Mouse (Mus musculus) cerebellum, postnatal 4 days (tissue): ENCODE measurements around the gene Hnrnpa3.
"Not testable (repeated sequence)": the region's sequence is repeated elsewhere in the genome, so short reads cannot be mapped to it uniquely, and the experiment has no call there.

Experiments
- DNase-seq, 2 experiments: peaks; one replicate each; pipeline ENCODE4 v3.0.0; 2022; ENCODE audit warnings: low spot score in 2 of 2, mixed read lengths in 1 of 2

Hnrnpa3 gene

DNA sequence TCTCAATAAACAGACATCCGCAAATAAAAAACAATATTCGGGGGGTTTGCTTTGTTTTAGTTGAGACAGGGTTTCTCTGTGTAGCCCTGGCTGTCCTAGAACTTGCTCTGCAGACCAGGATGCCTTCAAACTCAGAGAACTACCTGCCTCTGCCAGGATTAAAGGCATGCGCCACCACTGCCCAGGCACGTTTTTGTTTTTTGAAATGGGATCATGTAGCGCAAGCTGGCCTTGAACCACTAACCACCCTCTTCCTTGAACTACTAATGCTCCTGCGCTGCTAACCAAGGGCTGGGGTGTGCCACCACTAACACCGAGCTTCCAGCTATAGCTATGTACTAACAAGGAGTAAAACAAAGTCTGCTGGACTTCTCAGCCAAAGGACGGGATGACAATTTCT lies 20.9 kb downstream of the Hnrnpa3 start:
- DNase-seq: no peak

DNA sequence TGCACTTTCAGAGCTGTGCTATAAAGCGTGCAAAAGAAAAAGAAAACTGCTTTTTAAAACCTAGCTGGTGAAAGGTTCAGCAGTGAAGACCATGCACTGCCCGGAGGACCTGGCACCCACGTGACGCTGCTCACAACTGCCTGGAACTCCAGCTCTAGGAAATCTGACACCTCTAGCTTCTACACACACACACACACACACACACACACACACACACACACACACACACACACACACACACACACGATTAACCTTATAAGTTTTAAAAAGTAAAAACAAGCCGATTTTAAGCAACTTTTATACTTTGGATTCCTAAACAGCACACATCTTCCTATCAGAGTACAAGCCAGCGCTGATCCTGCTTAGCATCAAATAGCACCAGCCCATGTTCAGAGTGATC lies 22.4 kb downstream of the Hnrnpa3 start:
- no peak for DNase-seq

DNA sequence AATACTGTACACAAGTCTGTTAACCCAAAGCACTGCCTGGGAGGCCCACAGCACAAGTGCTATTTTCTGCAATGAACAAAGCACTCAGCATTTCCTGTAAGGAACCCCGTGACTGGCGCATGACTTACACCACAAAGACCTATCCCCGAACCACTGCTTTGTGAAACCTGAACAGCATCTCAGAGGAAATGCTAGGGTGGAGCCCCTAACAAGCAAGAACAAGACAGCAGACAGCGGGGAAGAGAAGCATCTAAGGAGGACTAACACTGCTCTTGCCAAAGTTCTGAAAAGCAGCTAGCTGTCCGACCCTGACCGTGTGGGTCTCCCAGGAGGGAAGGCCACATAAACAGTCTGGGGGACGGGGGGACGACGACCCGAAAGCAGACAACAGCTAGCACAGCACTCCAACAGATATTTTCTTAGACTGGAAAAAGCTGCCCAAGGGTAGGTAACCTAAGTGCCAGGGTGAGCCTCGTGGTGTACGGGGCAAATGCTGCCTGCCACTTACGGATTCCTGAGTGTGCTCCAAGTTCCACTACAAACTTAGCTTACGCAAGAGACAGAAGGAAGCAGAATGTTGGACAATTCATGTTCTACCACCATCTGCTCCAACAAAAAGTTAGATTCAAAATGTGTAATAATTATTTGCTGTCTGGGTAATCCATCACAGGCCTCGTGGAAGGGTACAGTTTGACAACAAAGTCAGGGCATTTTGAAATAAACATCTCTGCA lies 24.1 kb downstream of the Hnrnpa3 start:
- no peak for DNase-seq

DNA sequence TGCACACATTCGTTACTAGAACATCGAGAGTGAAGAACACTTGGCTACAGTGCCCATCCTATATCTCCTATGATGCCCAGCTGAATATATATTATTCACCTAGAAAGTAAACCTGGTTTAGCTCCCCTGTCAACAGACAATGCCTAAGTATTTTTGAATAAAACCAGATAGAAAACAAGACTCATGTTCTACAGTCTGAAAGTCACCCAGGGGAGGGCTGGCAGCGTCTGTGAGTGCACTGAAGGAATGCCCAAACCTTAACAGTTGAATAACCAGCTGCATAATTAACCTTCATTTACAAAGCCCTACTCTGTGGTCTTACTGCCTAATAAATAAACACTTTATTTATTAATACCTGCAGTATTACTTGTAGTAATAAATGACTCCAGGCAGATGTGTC lies 25.5 kb downstream of the Hnrnpa3 start:
- DNase-seq: no peak

DNA sequence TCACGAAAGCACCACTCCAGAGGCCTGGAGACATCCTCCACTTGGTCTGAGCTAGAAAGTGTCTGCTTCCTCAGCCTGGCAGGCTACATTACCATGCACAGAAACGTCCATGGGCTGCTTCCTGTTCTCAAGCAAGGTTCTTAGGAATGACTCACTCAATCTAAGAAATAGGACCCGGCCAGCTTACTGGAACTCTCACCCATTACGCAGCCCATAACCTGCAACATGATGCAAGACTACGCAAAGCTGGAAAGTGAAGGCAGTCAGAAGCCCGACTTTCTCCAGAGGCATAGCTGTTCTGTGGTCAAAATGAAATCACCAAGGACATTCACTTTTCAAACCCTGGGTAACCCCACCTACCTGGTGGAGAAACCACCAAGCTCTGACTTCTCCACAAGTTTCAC lies 26.4 kb downstream of the Hnrnpa3 start:
- no peak for DNase-seq

DNA sequence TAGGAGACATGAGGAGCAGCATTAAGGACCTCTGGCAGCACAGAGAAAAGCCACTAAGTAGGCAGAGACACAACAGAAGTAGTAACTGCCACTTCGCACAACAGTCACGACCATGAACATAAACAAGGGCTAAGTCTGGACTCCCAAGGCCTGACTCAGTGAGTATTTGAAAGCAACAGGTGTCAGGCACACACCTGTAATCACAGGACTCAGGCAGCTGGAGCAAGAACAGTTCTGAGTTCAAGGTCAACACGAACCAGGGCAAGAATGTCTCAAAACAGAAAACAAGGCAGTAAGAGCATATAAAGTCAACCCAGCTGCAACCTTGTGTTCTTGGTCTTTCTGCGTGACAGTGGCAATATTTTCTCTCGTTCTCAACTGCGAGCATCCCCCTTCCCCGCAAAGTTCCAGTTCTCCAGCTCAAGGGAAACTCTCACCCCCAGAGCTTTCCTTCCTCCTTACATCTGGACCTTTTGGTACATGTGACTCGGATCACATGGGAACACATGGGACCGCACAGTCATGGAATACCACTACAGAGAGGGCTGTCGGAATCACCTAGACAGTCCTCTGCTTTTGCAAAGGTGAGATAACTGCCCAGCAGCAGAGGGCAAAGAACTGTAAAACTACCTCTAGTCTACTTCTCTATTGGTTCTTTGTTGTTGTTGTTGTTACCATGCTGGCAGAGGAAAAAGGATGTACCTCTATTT lies 28.1 kb downstream of the Hnrnpa3 start:
- no peak for DNase-seq

DNA sequence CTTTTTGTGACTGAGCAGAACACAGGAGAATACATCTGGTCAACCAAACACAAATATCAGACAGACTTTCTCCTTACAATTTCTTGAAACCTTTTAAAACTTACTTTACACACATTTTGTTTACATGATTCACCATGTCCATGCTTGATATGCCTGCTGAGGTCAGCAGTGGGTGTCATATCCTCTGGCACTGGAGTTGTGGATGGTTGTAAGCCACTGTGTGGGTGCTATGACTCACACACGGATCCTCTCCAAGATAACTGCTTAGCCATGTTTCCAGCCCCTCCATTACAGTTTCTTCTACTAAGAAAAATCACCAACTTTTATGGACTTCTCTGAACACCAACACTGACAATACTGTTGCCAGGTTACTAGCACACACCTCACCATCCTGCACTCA lies 29.8 kb downstream of the Hnrnpa3 start:
- no peak for DNase-seq

DNA sequence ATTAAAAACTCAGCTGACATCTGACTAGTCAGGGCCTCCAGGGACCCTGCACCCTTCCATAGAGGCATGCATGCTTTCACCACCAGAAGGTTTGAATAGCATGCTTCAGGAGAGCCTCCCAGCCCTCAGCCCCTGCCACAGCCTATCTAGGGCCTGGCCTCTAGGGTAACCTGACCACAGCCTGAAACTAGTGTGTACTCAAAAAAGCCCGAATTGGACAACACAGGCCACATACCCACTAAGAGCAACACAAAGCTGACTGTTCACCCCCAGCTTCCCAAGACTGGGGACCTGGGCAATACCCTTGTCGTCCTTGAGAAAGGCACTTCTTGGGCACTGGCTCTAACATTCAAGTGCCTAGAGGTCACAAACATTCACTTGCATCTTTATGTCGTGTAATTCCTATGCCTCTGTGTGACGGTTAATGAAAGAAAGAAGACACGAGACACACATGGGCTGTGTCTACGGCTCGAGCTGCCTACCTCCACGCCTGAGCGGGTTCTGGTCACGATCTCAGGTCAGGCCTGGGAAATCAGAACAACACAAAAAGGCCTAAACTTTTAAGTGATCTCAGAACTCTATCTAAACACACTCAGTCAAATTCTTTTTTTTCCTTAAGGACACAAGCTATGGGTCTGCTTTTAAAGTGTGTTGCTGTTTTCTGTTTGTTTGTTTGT lies 30.6 kb downstream of the Hnrnpa3 start:
- DNase-seq: no peak

DNA sequence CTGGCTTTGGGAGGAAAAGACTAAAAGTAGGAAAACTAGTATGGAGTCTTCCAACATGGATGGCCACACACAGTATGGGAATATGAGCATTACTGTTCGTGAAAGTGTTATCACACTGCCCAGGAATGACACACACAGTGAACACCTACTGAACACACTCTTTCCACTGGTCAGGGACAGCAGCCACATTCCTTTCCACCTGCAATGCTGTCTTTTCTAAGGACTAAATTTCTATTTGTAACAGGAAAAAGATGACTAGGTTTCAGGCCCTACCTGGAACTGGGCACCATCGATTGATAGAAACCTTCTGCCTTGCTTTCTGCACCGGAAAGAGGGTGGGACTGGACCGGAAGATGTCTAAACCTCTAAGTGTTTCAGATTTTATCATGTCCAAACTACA lies 31.6 kb downstream of the Hnrnpa3 start:
- DNase-seq: no peak

DNA sequence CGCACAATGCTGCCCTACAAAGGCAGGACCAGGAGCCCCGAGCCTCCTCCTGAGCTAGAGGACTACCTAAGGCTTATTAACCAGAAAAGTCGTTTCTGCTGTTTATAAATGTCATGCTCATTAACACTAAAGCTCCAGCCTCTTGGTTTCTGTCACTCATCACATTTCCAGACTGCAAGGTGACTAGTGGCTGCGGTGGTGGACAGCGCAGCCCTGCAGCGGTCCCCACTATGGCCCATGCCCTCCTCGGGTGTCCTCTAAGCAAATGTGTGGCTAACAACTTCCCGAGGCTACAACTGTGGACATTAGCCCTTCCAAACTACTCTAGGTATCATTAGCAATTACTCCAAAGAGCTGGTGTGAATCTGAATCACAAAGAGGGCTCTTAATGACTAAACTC lies 32.3 kb downstream of the Hnrnpa3 start:
- DNase-seq: no peak

DNA sequence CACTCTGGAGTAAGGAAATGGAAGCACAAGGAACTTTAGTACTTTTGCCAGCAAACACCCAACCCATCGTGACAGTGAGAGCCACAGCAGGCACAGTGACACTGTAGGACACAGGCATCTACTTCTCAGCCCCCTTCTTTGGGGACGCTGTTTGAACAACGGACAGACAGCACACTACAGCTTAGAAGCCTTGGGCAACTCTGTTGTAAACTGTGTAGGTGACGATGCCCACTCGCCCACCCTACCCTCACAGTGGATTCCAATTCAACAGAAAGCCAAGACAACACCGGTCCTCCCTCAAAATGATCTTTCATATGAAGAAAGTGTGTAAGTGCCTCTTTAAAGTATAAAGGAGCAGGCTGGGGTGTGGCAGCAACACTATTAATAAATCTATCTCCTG lies 33.3 kb downstream of the Hnrnpa3 start:
- DNase-seq: no peak

DNA sequence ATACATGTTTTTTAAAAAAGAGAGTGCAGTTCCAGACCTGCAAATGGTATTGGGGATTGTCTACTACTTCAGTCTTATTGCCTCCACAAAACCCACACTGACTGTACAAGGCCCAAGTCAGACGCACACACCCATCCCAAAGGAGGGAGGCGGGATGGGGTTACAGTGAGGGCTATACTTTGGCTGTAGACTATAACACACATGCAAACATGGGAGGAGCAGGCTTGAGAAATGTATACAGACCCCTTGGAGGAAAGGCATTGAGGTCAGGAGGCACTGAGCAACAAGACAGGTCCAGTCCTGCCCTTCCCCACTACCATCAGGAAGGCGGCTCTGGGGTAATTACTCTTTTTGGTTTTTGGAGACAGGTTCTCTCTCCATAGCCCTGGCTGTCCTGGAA lies 35.9 kb downstream of the Hnrnpa3 start:
- DNase-seq: not testable (repeated sequence)

DNA sequence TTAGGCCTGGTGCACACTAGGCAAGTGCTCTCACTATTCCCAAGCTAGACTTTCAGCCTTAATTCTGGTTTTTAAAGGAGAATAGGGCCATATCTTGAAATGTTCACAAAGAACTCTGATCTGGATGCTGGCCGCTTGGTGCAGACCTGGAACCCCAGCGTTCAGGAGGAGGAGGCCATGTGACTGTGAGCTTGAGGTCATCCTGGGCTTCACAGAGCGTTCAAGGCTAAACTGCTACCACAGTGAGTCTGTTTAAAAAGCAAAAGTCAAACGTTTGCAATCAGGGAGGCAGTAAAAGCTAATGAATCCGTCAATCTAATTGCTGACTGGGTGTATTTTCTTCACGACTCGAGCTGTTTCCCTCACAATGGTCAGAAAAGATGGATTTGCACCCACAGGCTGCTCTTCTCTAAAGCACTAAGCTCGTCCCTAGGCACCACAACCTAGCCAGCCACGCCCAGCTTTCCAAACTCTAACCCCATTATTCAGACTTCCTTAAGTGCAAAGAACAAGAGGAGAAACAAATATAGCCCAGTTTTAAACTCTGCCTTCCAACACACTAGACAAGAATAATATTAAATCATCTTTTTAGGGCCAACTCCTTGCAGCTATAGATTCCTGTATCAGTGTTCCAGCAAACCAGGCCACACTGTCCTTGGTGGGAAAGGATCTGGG lies 36.8 kb downstream of the Hnrnpa3 start:
- DNase-seq: no peak

DNA sequence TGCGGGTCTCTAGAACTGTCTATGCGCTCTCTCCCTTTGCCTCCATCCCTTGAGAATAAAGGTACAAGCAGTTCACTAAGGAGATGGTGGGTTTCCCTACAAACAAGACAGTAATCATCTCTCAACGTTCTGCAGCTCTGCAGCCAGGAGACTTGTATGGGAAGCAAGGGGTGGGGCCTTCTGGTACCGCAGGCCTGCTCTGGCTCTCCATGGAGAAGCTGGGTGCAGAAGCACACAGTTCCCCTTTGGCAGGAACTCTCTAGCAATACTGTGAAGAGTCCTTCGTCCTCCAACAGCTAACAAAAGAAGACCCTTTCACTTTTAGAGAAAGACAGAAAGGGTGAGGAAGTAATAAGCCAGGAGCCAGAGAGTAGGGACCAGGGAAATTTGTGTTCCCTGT lies 37.3 kb downstream of the Hnrnpa3 start:
- DNase-seq: no peak

DNA sequence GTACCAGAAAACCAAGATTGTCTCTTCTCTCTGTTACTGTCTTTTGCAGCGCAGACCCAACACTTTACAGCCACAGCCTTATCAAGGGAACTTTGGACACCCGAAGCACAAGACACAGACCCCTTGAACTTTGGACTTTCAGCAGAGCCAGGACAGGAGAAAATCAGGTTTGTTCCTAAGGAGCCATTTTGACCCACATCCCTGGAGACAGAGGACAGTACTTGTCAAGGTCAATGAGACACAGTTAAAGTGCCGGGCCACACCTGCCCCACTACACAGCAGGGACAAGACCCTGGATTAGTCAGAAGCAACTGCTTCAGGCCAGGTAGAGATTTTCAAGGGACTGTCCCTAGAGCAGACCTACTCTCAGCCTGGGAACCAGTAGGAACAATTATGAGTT lies 38.2 kb downstream of the Hnrnpa3 start:
- DNase-seq: no peak

DNA sequence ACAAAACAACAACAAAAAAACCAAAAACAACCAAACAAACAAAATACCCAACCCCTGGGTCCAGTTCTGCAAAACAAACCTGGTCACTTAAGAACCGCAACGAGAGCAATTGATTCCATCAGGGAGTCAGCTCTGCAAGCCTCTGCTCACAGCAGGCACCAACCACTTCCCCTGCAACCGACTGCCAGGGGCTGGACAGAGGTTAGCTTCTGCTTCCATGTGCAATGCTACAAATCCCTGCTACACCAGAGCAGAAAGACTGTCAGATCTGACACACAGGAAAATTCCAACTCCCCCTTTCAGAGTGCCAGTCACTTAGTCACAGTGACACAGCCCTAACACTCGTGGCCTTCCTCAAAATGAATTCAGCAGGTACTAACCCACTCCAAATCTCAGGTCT lies 38.9 kb downstream of the Hnrnpa3 start:
- DNase-seq: no peak

DNA sequence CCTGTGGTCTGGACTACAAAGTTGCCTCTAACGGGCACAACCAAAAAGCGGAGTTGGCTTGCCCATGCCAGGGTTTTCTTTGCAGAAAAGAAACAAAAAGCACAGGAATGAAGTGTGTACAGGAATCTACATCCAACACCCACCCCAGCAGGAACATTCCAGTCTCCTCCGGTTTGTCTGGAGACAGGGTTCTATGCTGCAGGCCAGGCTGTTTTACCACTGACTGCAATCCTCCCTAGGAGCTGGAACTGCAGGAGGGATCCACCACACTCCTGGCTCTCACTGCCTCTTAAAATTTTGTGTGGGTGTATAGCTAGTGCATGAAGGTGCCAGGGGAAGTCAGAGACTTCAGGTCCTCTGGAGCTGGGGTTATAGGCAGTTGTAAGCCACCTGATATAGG lies 39.8 kb downstream of the Hnrnpa3 start:
- no peak for DNase-seq

DNA sequence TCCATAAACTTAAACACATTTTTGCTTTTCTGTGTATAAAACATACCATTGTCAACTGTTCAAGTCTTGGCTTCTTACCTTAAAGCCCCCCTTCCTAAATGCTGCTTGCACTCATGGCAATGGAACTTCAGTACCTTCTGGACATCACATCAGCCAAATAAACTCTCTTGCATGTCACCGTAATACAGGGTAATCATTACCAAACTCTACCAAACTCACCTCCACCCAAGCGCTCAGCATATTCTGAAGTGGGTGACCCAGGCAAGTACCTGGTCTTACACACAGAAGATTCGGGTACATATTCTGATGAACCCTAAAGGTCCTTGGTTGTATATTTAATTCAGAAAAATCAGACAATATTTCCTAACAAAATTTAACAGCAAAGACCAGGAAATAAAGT lies 41.5 kb downstream of the Hnrnpa3 start:
- no peak for DNase-seq

DNA sequence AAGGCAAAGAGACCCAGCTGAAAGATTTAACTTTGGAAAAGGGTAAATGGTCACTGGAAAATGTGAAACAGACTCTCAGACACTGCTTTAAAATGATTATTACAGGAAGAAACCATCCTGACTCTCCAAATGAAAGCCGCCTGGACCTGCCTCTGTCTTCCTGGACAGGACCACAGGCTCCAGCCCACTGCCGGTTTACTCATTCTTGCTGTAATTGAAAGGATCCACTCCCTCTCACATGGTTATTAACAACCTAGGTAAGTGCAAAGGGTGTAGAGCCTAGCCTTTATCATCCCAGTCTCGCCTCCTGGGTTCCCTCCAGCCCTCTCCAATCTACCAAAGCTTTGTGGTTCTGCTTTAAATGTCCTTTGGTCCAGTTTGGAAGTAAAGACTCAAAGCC lies 42.1 kb downstream of the Hnrnpa3 start:
- DNase-seq: no peak

DNA sequence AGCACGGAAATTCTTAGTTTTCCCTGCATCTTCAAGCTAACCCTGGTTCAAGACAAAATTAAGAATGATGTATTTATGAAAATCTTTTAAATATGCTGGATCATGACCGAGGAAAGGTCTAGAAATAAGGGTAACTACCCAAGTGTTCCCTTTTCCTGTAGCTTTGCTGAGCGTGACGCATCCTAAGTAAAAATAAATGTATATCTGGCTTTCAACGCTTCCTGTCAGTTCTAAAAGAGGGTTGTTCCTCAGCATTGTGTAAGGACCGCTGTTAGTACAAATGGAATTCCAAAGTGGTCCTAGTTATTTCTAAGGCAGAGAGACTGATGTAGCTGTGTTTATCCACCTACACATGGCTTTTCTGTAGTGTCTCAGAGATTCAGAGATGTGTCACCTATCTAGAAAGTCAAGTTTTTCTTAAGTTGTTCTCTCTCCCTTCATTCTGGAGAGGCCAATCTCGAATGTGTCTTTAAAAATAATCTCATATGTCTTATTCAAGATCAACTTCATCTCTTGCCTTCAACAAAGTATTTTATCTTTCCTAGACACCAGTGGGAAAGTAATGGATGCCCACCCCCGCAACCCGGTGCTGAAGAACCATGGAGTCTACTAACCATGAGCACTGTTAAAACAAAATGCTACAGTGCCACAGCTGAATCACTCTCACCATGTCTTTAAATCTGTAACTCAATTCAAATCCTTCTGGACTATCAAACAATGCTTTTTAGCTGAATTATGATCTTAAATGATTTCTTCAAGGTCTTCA lies 42.9 kb downstream of the Hnrnpa3 start:
- no peak for DNase-seq

DNA sequence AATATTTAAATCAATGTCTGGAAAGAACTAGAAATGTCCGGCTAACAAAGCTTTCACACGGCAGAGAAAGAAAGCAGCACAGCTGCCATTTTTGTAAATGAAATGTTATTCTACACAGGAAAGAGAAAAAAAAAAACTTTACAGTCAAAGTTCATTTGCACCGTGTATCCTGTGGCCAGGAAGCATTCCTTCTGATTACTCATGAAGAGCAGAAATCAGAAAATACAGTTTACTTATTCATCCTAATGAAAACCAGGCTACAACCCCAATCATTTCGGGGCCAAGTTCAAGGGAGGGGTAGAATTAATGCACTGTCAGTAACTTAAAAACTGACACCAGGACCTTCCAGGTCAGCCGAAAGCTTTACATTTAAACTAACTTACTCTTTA lies 43.5 kb downstream of the Hnrnpa3 start:
- DNase-seq: no peak
